Mouse (Mus musculus) embryonic facial prominence, embryonic 15.5 days (tissue): ENCODE measurements at regions not wholly inside any gene's neighbourhood (a gene's known extent, or its start where the extent isn't known, plus 50 kb on each side); places are given as distances from the start of the nearest gene placed in this dataset.

Experiments
- ATAC-seq: fragments of 200-750 bp; cut with Nextera tagmentation; 2 replicates; pipeline ENCODE4 v1.8.0; 2017; ENCODE audit warnings: low read depth, moderate TSS enrichment; ENCODE audit not compliant: insufficient number of reproducible peaks, low FRiP score, low TSS enrichment
- H3K27ac ChIP-seq: fragments of 300-500 bp; sonication (generic); replicated peaks from 2 replicates; pipeline ENCODE4 v1.5.1; 2015; ENCODE audit warnings: mild to moderate bottlenecking, inconsistent platforms
- H3K27me3 ChIP-seq: fragments of 300-500 bp; sonication (generic); 2 replicates; pipeline ENCODE4 v1.6.1; 2015; ENCODE audit warnings: inconsistent platforms
- H3K36me3 ChIP-seq: fragments of 300-500 bp; sonication (generic); 2 replicates; pipeline ENCODE4 v1.6.1; 2015; ENCODE audit warnings: mild to moderate bottlenecking, inconsistent platforms
- H3K4me1 ChIP-seq: fragments of 300-500 bp; sonication (generic); 2 replicates; pipeline ENCODE4 v1.6.1; 2015; ENCODE audit warnings: inconsistent platforms
- H3K4me2 ChIP-seq: fragments of 300-500 bp; sonication (generic); replicated peaks from 2 replicates; pipeline ENCODE4 v1.6.1; 2015; ENCODE audit warnings: mild to moderate bottlenecking, inconsistent platforms
- H3K4me3 ChIP-seq: fragments of 300-500 bp; sonication (generic); replicated peaks from 2 replicates; pipeline ENCODE4 v1.5.1; 2015; ENCODE audit warnings: mild to moderate bottlenecking, inconsistent platforms
- H3K9ac ChIP-seq: fragments of 300-500 bp; sonication (generic); 2 replicates; pipeline ENCODE4 v1.6.1; 2015; ENCODE audit warnings: inconsistent platforms
- H3K9me3 ChIP-seq: fragments of 300-500 bp; sonication (generic); replicated peaks from 2 replicates; pipeline ENCODE4 v1.6.1; 2016; ENCODE audit warnings: inconsistent platforms
- WGBS: fragments of 180-500 bp; shearing (Covaris S2); methylation state at CpG from one replicate; pipeline ENCODE4 v1.1.7; 2015; 5-methylcytosine and 5-hydroxymethylcytosine counted together

- Histone ChIP-seq H3K9ac (no peak overlapping the region), H3K4me1 (0 out of 2 replicates have a peak, but pooled peaks cover 7% of the 10 kb centered on the region), H3K27ac (no peak overlapping the region), H3K4me2 (no peak overlapping the region), H3K9me3 (no peaks in the 10 kb centered on the region), H3K27me3 (no peaks in the 10 kb centered on the region), H3K4me3 (no peak overlapping the region), H3K36me3 (no peaks in the 10 kb centered on the region)
- 70% methylated on average over 5 of the region's 5 CpGs for WGBS
- no peak for ATAC-seq
These were observed 84.0 kb upstream of the Arid1b start for GRCm38 (mm10) chr17:4910182-4910581.

GRCm38 (mm10) chr17:4913001-4913400 is 81.1 kb upstream of the Arid1b start:
- ATAC-seq, result no peak
- no peaks in the 10 kb centered on the region for H3K9me3 ChIP-seq
- 0 out of 2 replicates have a peak, but pooled peaks cover 7% of the 10 kb centered on the region for H3K4me1 ChIP-seq
- WGBS, result 82% methylated on average over 4 of the region's 4 CpGs
- H3K9ac ChIP-seq, result no peak overlapping the region
- no peaks in the 10 kb centered on the region for H3K27me3 ChIP-seq
- H3K27ac ChIP-seq, result no peak overlapping the region
- no peak overlapping the region for H3K4me3 ChIP-seq
- H3K36me3 ChIP-seq, result no peaks in the 10 kb centered on the region
- H3K4me2 ChIP-seq, result no peak overlapping the region

- H3K27ac ChIP-seq, result no peak overlapping the region
- ATAC-seq, result no peak
These were observed 74.2 kb upstream of the Arid1b start for GRCm38 (mm10) chr17:4919866-4920495.

GRCm38 (mm10) chr17:4921121-4921520 is 73.0 kb upstream of the Arid1b start:
- 80% methylated on average over 7 of the region's 7 CpGs for WGBS
- H3K27ac ChIP-seq, result no peak overlapping the region

More at GRCm38 (mm10) chr17:4919866-4920495, 74.2 kb upstream of the Arid1b start:
- H3K4me1 ChIP-seq, result no peaks in the 10 kb centered on the region
- no peaks in the 10 kb centered on the region for H3K27me3 ChIP-seq
- H3K9me3 ChIP-seq, result no peaks in the 10 kb centered on the region
- 60% methylated on average over 6 of the region's 6 CpGs for WGBS
- no peak overlapping the region for H3K9ac ChIP-seq
- H3K4me2 ChIP-seq, result no peak overlapping the region
- no peaks in the 10 kb centered on the region for H3K36me3 ChIP-seq
- H3K4me3 ChIP-seq, result no peak overlapping the region

GRCm38 (mm10) chr17:4928631-4929030 is 65.5 kb upstream of the Arid1b start:
- no peak for ATAC-seq
- H3K4me2 ChIP-seq, result no peak overlapping the region
- no peak overlapping the region for H3K9ac ChIP-seq
- H3K4me3 ChIP-seq, result no peak overlapping the region
- H3K4me1 ChIP-seq, result no peaks in the 10 kb centered on the region
- no peak overlapping the region for H3K27ac ChIP-seq
- no peaks in the 10 kb centered on the region for H3K36me3 ChIP-seq
- H3K9me3 ChIP-seq, result no peaks in the 10 kb centered on the region
- H3K27me3 ChIP-seq, result no peaks in the 10 kb centered on the region
- WGBS, result 73% methylated on average over 5 of the region's 5 CpGs

More at GRCm38 (mm10) chr17:4921121-4921520, 73.0 kb upstream of the Arid1b start:
- Histone ChIP-seq H3K9me3 (no peaks in the 10 kb centered on the region), H3K36me3 (no peaks in the 10 kb centered on the region), H3K4me2 (no peak overlapping the region), H3K4me1 (no peaks in the 10 kb centered on the region), H3K4me3 (no peak overlapping the region), H3K9ac (no peak overlapping the region), H3K27me3 (no peaks in the 10 kb centered on the region)
- no peak for ATAC-seq

GRCm38 (mm10) chr17:4935268-4935667 is 58.9 kb upstream of the Arid1b start:
- Histone ChIP-seq H3K9me3 (no peaks in the 10 kb centered on the region), H3K9ac (no peak overlapping the region), H3K36me3 (no peaks in the 10 kb centered on the region), H3K4me3 (no peak overlapping the region), H3K4me1 (no peaks in the 10 kb centered on the region), H3K27ac (no peak overlapping the region), H3K4me2 (no peak overlapping the region), H3K27me3 (no peaks in the 10 kb centered on the region)
- ATAC-seq, result no peak
- WGBS, result 86% methylated on average over 5 of the region's 5 CpGs

- 42% methylated on average over 9 of the region's 9 CpGs for WGBS
- Histone ChIP-seq H3K4me2 (no peak overlapping the region), H3K36me3 (no peaks in the 10 kb centered on the region), H3K9ac (no peak overlapping the region), H3K9me3 (no peaks in the 10 kb centered on the region), H3K27ac (no peak overlapping the region), H3K4me1 (peaks cover 5% of the 10 kb centered on the region), H3K27me3 (no peaks in the 10 kb centered on the region), H3K4me3 (no peak overlapping the region)
- no peak for ATAC-seq
These were observed 53.5 kb upstream of the Arid1b start for GRCm38 (mm10) chr17:4940589-4940988.

GRCm38 (mm10) chr17:4941286-4941800 is 52.8 kb upstream of the Arid1b start:
- peaks cover 10% of the 10 kb centered on the region for H3K4me1 ChIP-seq
- ATAC-seq, result no peak
- H3K9me3 ChIP-seq, result no peaks in the 10 kb centered on the region
- H3K27ac ChIP-seq, result no peak overlapping the region
- WGBS, result 75% methylated on average over 4 of the region's 4 CpGs
- no peak overlapping the region for H3K4me3 ChIP-seq
- no peaks in the 10 kb centered on the region for H3K36me3 ChIP-seq
- H3K27me3 ChIP-seq, result no peaks in the 10 kb centered on the region
- no peak overlapping the region for H3K9ac ChIP-seq
- H3K4me2 ChIP-seq, result no peak overlapping the region

- no peak for ATAC-seq
- no peaks in the 10 kb centered on the region for H3K27me3 ChIP-seq
- no peaks in the 10 kb centered on the region for H3K9me3 ChIP-seq
- H3K9ac ChIP-seq, result no peak overlapping the region
- no peak overlapping the region for H3K27ac ChIP-seq
- peaks cover 18% of the 10 kb centered on the region for H3K4me1 ChIP-seq
- no peaks in the 10 kb centered on the region for H3K36me3 ChIP-seq
- no peak overlapping the region for H3K4me3 ChIP-seq
- WGBS, result 81% methylated on average over 7 of the region's 7 CpGs
- no peak overlapping the region for H3K4me2 ChIP-seq
These were observed 51.3 kb upstream of the Arid1b start for GRCm38 (mm10) chr17:4942868-4943267.
